Mouse (Mus musculus) spleen, postnatal 36 days (tissue): ENCODE results near the gene Anks3.

ENCODE experiments used
- DNase-seq, 2 experiments: peaks; one replicate each; pipeline ENCODE4 v3.0.0; 2022; ENCODE audit warnings: low spot score in 2 of 2, mixed read lengths in 1 of 2

Gene Anks3

GRCm38 (mm10) chr16:4928474-4928873 lies 35.5 kb downstream of the Anks3 start:
- no peak for DNase-seq

- no peak for DNase-seq
Measured at GRCm38 (mm10) chr16:4927967-4928366, 36.0 kb downstream of the Anks3 start.

- DNase-seq = no peak
Measured at GRCm38 (mm10) chr16:4923996-4924395, 40.0 kb downstream of the Anks3 start.

GRCm38 (mm10) chr16:4922481-4922880 lies 41.5 kb downstream of the Anks3 start:
- DNase-seq = no peak

GRCm38 (mm10) chr16:4920556-4920955 lies 43.4 kb downstream of the Anks3 start:
- DNase-seq = no peak

- no peak for DNase-seq
Measured at GRCm38 (mm10) chr16:4916608-4917007, 47.4 kb downstream of the Anks3 start.

- DNase-seq = no peak
Measured at GRCm38 (mm10) chr16:4915931-4916330, 48.1 kb downstream of the Anks3 start.

GRCm38 (mm10) chr16:4913783-4914735 lies 49.9 kb downstream of the Anks3 start:
- DNase-seq = peak; percentile 71 to 82

- peak; percentile 60 to 63 for DNase-seq
Measured at GRCm38 (mm10) chr16:4912907-4913782, 50.9 kb downstream of the Anks3 start.

GRCm38 (mm10) chr16:4912074-4912648 lies 51.8 kb downstream of the Anks3 start:
- no peak for DNase-seq

GRCm38 (mm10) chr16:4910758-4911157 lies 53.2 kb downstream of the Anks3 start:
- DNase-seq = no peak

- DNase-seq = no peak
Measured at GRCm38 (mm10) chr16:4909745-4910144, 54.3 kb downstream of the Anks3 start.

GRCm38 (mm10) chr16:4907972-4908371 lies 56.0 kb downstream of the Anks3 start:
- DNase-seq = peak; percentile 78 to 81

GRCm38 (mm10) chr16:4907386-4907785 lies 56.6 kb downstream of the Anks3 start:
- DNase-seq = no peak

- no peak for DNase-seq
Measured at GRCm38 (mm10) chr16:4906559-4906958, 57.4 kb downstream of the Anks3 start.

GRCm38 (mm10) chr16:4905591-4905990 lies 58.4 kb downstream of the Anks3 start:
- DNase-seq = no peak

- no peak for DNase-seq
Measured at GRCm38 (mm10) chr16:4904878-4905277, 59.1 kb downstream of the Anks3 start.

- no peak for DNase-seq
Measured at GRCm38 (mm10) chr16:4903491-4904102, 60.4 kb downstream of the Anks3 start.

GRCm38 (mm10) chr16:4902390-4902789 lies 61.6 kb downstream of the Anks3 start:
- DNase-seq = no peak

- DNase-seq = no peak
Measured at GRCm38 (mm10) chr16:4901167-4901566, 62.8 kb downstream of the Anks3 start.

- no peak for DNase-seq
Measured at GRCm38 (mm10) chr16:4899711-4900110, 64.3 kb downstream of the Anks3 start.

- DNase-seq = peak; percentile 73 to 80
Measured at GRCm38 (mm10) chr16:4898881-4899280, 65.1 kb downstream of the Anks3 start.
